Mouse (Mus musculus): ENCODE measurements around the gene Ifrd1. TPM values are rescaled to one million over a fixed set of nuclear protein-coding genes. Genes with fewer than 3 reads are reported as not detected.
A peak's percentile ranks its signal among the peaks of the same experiment; 100 is the strongest.

The Ifrd1 gene
- polyA plus RNA-seq, 1 experiment from 2014 or later: 163 TPM

GRCm38 (mm10) chr12:40232231-40232630, 16.1 kb downstream of the Ifrd1 start:
- Histone ChIP-seq H3K9me3 (no peaks in the 10 kb centered on the region), H3K27me3 (no peaks in the 10 kb centered on the region), H3K4me1 (replicated peaks) (no peaks in the 10 kb centered on the region), H3K9ac (no peak overlapping the region), H3K4me3 (no peak overlapping the region), H3K4me2 (no peak overlapping the region), H3K27ac (replicated peaks) (no peak overlapping the region), H3K36me3 (no peaks in the 10 kb centered on the region)
- WGBS: 91% methylated on average over 1 of the region's 1 CpGs
- no peak for ATAC-seq (ENCODE audit: low FRiP score, low read depth)

DNA sequence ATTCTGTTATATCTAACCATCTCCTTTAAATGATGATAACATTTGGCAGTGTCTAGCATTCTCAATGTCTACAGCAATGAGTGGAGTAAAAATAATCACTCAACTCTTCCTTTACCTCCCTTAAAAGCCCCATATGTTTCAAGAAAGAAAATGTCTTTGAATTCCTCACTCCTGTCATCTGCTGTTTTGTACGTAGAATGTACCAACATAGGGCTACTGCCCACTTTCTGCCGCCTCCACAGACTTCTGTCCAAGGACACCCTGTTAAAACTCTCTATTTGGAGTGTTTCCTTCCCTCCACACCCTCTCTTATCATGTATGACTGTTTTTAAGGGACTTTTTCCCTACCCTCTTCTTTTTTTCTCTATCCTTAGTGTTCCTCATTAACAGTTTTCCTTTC, 16.7 kb downstream of the Ifrd1 start:
- Histone ChIP-seq H3K4me3 (no peak overlapping the region), H3K4me2 (no peak overlapping the region), H3K9ac (no peak overlapping the region), H3K27me3 (no peaks in the 10 kb centered on the region), H3K36me3 (no peaks in the 10 kb centered on the region), H3K27ac (replicated peaks) (no peak overlapping the region), H3K9me3 (no peaks in the 10 kb centered on the region), H3K4me1 (replicated peaks) (no peaks in the 10 kb centered on the region)
- WGBS: 99% methylated on average over 2 of the region's 2 CpGs
- no peak for ATAC-seq (ENCODE audit: low FRiP score, low read depth)

GRCm38 (mm10) chr12:40224171-40224880, 24.0 kb downstream of the Ifrd1 start:
- Histone ChIP-seq H3K4me1 (replicated peaks) (peaks cover 26% of the 10 kb centered on the region), H3K27ac (replicated peaks) (no peak overlapping the region), H3K9ac (no peak overlapping the region), H3K36me3 (no peaks in the 10 kb centered on the region), H3K9me3 (no peaks in the 10 kb centered on the region), H3K27me3 (no peaks in the 10 kb centered on the region), H3K4me2 (no peak overlapping the region), H3K4me3 (no peak overlapping the region)
- ATAC-seq (ENCODE audit: low FRiP score, low read depth): no peak
- WGBS: 96% methylated on average over 9 of the region's 9 CpGs

DNA sequence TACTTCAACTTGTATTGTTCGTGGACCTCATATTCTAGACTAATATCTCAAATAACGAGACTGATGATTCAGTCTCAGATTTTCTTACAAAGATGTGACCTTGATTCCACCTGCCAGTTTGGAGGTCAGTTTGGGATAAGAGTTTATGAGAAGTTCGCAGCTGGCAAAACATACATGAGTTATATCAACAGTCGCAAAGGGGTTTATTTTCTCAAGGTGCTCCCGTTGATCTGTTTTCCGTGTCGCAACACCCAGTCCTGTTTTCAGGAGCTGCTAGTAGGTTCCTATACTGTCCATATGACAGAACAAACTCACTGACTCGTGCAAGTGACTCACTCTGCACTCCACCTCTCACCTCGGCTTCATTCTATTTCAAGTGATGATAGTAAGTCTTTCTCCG, 24.6 kb downstream of the Ifrd1 start:
- Histone ChIP-seq H3K27me3 (no peaks in the 10 kb centered on the region), H3K4me2 (peak overlapping the region; percentile 60), H3K9ac (peak overlapping the region; percentile 43), H3K4me1 (replicated peaks) (peaks cover 26% of the 10 kb centered on the region), H3K4me3 (peak overlapping the region; percentile 93), H3K9me3 (no peaks in the 10 kb centered on the region), H3K27ac (replicated peaks) (peak overlapping the region; percentile 98), H3K36me3 (no peaks in the 10 kb centered on the region)
- no peak for ATAC-seq (ENCODE audit: low FRiP score, low read depth)
- 60% methylated on average over 10 of the region's 10 CpGs for WGBS

DNA sequence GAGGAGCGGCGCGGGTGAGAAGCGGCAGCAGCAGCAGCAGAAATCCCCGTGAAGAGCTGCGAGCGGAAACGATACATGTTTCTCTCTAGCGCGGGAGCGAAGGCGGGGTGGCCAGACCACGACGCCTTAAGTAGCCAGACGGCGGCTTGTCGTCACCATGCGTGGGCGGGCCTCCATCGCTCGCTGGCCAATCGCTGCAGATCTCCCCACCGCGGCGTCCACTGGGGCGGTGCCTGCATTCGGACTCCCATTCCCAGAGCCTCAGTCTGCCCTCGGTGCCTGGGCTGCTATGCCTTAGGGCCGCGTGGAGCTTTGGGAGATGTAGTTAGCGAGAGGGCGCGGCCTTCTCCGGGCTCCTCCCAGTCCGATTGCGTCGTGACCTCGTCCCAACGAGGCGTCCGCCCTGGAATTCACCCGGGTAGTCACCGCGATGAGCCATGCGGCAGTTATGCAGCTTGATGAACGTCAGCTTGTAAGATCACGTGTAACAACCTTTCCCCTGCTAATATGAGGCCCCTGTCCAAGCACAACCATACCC, 25.2 kb downstream of the Ifrd1 start:
- Histone ChIP-seq H3K27ac (replicated peaks) (peak overlapping the region; percentile 98), H3K4me1 (replicated peaks) (peaks cover 26% of the 10 kb centered on the region), H3K9ac (peak overlapping the region; percentile 96), H3K9me3 (no peaks in the 10 kb centered on the region), H3K4me3 (peak overlapping the region; percentile 93), H3K4me2 (peak overlapping the region; percentile 60), H3K36me3 (no peaks in the 10 kb centered on the region), H3K27me3 (no peaks in the 10 kb centered on the region)
- ATAC-seq (ENCODE audit: low FRiP score, low read depth): peak; percentile 98
- under 1% methylated on average over 47 of the region's 47 CpGs for WGBS

- Histone ChIP-seq H3K4me3 (peak overlapping the region; percentile 93), H3K9me3 (no peaks in the 10 kb centered on the region), H3K4me1 (replicated peaks) (peaks cover 26% of the 10 kb centered on the region), H3K27me3 (no peaks in the 10 kb centered on the region), H3K4me2 (peak overlapping the region; percentile 60), H3K36me3 (no peaks in the 10 kb centered on the region), H3K27ac (replicated peaks) (peak overlapping the region; percentile 98), H3K9ac (peak overlapping the region; percentile 96)
- peak; percentile 94 for ATAC-seq (ENCODE audit: low FRiP score, low read depth)
- 0% methylated on average over 73 of the region's 81 CpGs for WGBS
Observed at GRCm38 (mm10) chr12:40222251-40223081, 25.8 kb downstream of the Ifrd1 start.

- H3K27ac ChIP-seq (replicated peaks): peak overlapping the region; percentile 98; the same call in 1 of the 2 replicates
- 16% methylated on average over 5 of the region's 5 CpGs for WGBS
Observed at GRCm38 (mm10) chr12:40221611-40222010, 26.7 kb downstream of the Ifrd1 start.

GRCm38 (mm10) chr12:40220896-40221295, 27.4 kb downstream of the Ifrd1 start:
- H3K9me3 ChIP-seq: no peaks in the 10 kb centered on the region
- WGBS: 38% methylated on average over 3 of the region's 3 CpGs
- H3K4me2 ChIP-seq: peak overlapping the region; percentile 60
- ATAC-seq (ENCODE audit: low FRiP score, low read depth): no peak
- H3K4me1 ChIP-seq (replicated peaks): peaks cover 26% of the 10 kb centered on the region
- peak overlapping the region; percentile 93 for H3K4me3 ChIP-seq
- no peaks in the 10 kb centered on the region for H3K27me3 ChIP-seq
- peak overlapping the region; percentile 96; the same call in 1 of the 2 replicates for H3K9ac ChIP-seq
- H3K36me3 ChIP-seq: peaks cover 11% of the 10 kb centered on the region
- no peak overlapping the region for H3K27ac ChIP-seq (replicated peaks)

More at GRCm38 (mm10) chr12:40221611-40222010, 26.7 kb downstream of the Ifrd1 start:
- peak overlapping the region; percentile 60 for H3K4me2 ChIP-seq
- no peaks in the 10 kb centered on the region for H3K9me3 ChIP-seq
- H3K9ac ChIP-seq: peak overlapping the region; percentile 96
- H3K36me3 ChIP-seq: 0 out of 2 replicates have a peak, but pooled peaks cover 5% of the 10 kb centered on the region
- peak overlapping the region; percentile 93 for H3K4me3 ChIP-seq
- H3K27me3 ChIP-seq: no peaks in the 10 kb centered on the region
- H3K4me1 ChIP-seq (replicated peaks): peaks cover 26% of the 10 kb centered on the region
- ATAC-seq (ENCODE audit: low FRiP score, low read depth): no peak

GRCm38 (mm10) chr12:40220001-40220570, 28.2 kb downstream of the Ifrd1 start:
- WGBS: 49% methylated on average over 3 of the region's 3 CpGs
- Histone ChIP-seq H3K27ac (replicated peaks) (0 out of 2 replicates have a peak overlapping the region, but pooled peaks have one; percentile 49), H3K9ac (no peak overlapping the region)

GRCm38 (mm10) chr12:40218430-40218945, 29.8 kb downstream of the Ifrd1 start:
- Histone ChIP-seq H3K36me3 (peaks cover 33% of the 10 kb centered on the region), H3K4me1 (replicated peaks) (peaks cover 22% of the 10 kb centered on the region), H3K4me2 (no peak overlapping the region), H3K9ac (no peak overlapping the region), H3K9me3 (no peaks in the 10 kb centered on the region), H3K27ac (replicated peaks) (no peak overlapping the region), H3K27me3 (no peaks in the 10 kb centered on the region), H3K4me3 (no peak overlapping the region)
- 82% methylated on average over 2 of the region's 2 CpGs for WGBS
- ATAC-seq (ENCODE audit: low FRiP score, low read depth): no peak

More at GRCm38 (mm10) chr12:40220001-40220570, 28.2 kb downstream of the Ifrd1 start:
- H3K4me2 ChIP-seq: peak overlapping the region; percentile 60
- ATAC-seq (ENCODE audit: low FRiP score, low read depth): no peak
- H3K9me3 ChIP-seq: no peaks in the 10 kb centered on the region
- peaks cover 26% of the 10 kb centered on the region for H3K4me1 ChIP-seq (replicated peaks)
- H3K36me3 ChIP-seq: peaks cover 18% of the 10 kb centered on the region
- H3K27me3 ChIP-seq: no peaks in the 10 kb centered on the region
- H3K4me3 ChIP-seq: peak overlapping the region; percentile 93

DNA sequence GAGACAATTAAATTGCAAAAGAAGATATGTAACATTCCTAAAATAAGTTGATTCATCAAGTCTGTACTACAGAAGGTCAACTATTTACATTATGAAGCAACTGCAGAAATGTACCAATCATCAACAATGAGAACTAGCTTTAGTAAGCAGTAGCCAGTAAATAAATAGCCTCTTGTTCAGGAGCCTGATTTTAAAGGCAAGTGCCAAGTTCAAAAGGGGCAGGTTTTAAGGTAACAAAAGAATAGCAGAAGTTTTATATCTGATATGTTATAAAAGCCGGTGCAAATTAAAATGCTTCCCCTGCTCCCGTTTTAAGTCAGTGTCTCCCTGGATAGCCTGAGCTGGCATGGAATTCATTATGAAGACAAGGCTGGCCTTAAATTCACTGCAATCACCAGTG, 30.5 kb downstream of the Ifrd1 start:
- Histone ChIP-seq H3K4me3 (no peak overlapping the region), H3K4me1 (replicated peaks) (peaks cover 22% of the 10 kb centered on the region), H3K36me3 (peaks cover 40% of the 10 kb centered on the region), H3K9ac (no peak overlapping the region), H3K4me2 (no peak overlapping the region), H3K27ac (replicated peaks) (no peak overlapping the region), H3K9me3 (no peaks in the 10 kb centered on the region), H3K27me3 (no peaks in the 10 kb centered on the region)
- WGBS: 93% methylated on average over 2 of the region's 2 CpGs
- ATAC-seq (ENCODE audit: low FRiP score, low read depth): no peak

Measured in hindbrain, embryonic 15.5 days (tissue).